Mouse (Mus musculus) ovary, postnatal 10 days (tissue): ENCODE results near the gene G6pc2.

Source experiments
- DNase-seq: peaks from one replicate; pipeline ENCODE4 v3.0.0; 2022; ENCODE audit warnings: low spot score

G6pc2 gene

DNA sequence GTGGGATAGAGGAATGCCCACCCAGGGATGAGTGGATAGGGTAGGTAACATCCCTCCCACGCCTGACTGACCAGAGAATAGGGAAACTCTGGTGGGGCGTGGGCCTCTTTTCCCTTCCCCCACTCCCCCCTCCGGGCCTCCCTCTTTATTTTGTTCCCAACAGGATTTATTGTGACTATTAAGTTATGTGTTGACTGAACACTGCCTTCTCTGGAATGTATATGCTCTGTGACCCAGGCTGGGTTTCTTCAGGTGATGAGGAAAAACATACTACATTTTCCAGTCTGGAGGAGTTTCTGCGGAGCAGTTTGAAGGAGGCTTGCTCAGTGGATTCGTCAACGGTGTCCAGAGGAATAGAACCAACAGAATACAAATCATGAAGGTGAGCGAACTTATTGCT is at the start of gene G6pc2:
TSS of gene G6pc2 (plus strand) at position 301 of the 400 bp plus-strand sequence.
- no peak for DNase-seq

DNA sequence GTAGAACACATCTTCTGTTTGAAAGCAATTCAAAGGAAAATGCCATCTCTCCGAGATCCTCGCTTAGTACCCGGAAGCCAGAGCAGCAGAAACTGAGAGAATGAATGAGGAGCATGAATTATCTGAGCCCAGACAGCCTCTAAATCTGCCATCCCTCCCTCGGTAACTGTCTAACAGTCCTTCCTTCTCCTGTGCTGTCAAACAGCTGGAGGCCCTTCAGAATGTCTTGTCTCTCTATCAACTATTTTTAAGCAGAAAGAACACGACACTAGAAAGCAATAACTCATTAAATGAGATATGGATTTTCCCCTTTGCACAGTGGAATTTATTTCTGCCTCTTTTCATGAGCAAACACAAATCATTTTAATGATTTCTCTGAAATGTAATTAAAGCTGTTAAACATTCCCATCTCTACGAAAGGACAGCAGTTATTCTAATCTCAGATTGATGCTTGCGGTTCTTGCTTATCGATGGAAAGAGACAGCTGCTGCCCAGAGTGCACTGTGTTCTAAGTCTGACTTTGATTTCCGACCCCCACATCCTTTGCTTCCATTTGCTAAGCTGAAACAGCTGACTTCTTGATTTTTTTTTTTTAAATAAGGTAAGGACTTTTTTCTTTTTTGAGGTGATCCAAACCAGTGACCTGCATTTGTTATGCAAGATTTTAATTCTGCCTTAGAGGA is 40.3 kb upstream of the G6pc2 start:
- no peak for DNase-seq

DNA sequence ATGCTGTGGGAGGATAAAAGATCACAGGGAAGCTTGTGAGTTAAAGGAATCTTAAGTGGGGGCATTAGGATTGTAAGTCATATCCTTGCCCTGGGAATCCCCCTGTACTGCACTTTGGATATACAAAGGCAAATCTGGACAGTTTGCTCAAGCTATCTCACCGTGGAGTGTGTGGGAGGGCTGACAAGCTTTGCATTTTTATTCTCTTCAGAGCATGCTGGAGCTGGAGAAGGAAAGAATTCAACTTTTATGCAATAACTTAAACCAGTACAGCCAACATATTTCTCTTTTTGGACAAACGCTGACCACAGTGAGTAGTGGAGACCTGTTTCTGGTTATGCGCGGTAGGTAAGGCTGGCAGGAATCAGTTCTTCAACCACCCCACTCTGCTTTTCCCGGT is 35.6 kb upstream of the G6pc2 start:
- DNase-seq = no peak

DNA sequence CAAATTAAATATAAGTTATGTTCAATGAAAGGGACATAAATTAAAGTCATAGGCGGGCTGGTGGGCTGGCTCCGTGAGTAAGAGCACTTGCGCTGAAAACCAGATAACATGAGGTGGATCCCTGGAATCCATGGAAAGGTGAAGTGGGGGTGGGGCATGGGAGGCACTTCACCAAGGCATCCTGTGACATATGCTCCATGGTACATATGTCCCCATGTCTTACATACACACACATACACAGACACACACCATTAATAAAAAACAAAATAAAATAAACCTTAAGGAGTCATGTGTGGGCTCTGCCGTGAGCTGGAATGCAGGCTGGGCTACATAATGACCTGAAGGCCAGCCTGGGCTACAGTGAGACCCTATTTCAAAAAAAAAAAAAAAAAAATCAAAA is 31.2 kb upstream of the G6pc2 start:
- no peak for DNase-seq

DNA sequence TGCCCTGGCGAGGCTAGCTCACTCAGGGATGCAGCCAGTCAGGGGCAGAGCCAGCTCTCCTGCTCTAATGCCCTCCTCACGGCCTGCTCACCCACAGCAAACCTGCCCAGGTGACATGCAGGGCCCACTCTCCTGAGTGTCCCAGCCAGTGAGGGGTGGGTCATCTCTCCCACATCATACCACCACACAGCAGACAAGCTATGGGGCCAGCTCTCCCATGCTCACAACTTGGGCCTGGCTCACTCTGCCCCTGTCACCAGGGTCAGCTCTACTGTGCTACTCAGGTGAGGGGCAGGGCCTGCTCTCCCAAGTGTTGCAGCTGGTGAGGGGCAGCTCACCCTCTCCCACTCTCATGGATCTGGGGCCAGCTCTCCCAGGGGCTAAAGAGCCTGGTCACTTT is 22.9 kb upstream of the G6pc2 start:
- DNase-seq = no peak

DNA sequence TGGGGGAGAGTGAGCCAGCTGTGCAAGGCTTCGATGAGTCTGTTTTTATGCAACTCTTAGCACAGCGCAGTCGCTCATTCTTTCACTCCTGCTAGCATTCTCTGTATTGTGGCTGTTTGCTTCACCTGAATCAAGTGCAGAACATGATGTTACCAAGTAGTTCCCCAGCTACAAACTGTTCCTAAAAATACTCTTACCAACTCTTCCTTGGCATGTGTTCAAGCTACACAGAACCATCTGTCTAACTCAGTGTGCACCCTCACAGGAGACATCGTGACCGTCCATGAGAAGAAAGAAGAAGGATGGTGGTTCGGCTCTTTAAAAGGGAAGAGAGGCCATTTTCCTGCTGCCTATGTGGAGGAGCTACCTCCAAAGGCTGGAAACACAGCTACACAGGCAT is 22.1 kb upstream of the G6pc2 start:
- no peak for DNase-seq

DNA sequence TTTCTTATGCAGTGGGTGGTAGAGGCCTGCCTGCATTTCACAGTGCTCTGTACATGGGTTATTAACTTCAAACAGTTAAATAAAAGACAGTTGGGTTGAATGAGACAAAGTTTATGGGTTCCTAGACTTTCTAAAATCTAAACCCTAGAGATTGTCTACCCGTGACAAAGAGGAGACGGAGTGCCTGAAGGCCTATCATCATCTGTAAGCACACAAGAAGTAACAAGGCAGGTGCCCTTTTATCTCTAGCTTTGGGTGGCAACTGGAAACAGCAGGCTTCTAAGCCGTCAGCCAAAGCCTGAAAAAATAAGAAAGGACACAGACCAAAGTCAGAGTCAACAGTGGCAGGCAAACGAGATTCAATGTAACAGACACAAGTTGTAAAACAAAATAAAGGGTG is 21.7 kb upstream of the G6pc2 start:
- no peak for DNase-seq

DNA sequence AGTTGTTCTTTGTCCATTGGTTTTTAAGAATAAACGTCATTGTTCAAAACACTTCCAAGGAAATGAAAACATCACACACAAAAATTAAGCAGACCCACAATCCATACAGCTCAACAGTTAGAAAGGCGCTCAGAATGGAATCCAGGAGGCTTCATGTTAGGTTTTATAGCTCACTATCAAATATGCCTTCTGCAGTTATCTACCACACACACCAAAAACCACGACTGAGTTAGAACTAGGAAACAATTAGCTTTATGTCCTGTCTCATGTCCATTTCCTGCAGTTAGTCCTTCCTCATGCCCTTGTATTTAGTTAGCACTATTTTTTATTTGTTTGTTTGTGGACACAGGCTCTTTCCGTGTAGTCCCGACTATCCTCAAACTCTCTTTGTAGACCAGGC is 19.8 kb upstream of the G6pc2 start:
- no peak for DNase-seq

DNA sequence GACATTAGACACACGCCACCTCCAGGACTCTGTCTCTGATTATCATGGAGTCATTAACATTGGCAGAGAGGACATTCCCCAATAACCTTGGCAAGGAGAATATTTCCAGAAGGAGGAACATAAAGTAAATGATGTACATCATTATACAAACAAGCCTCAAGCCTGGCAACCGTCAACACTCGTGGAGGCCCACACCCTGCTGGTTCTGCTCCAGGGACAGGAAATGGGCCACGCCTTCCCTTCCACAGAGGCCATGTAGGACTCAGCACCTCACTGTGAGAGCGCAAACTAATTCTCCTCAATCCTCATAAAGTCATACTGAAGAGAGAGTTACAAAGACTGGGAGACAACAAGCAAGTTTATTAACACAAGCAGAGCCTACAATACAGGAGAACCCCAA is 17.3 kb upstream of the G6pc2 start:
- DNase-seq = no peak

DNA sequence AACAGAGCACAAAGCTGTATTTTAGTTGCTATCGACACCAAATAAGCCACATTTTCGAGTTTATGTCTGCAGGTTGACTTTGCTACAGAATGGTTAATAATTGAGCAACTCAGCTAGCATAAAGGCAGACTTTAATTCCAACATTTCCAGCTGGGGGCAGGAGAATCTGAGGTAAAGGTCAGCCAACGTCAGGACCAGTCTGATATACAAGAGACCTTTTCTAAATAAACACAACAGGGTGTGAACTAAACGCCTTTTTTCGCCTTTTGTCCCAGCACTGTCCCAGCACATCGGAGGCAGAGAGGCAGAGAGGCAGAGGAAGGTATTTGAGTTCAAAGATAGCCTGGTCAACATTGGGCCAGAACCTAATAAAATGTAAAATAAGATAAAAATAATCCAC is 5.7 kb upstream of the G6pc2 start:
- DNase-seq = no peak

DNA sequence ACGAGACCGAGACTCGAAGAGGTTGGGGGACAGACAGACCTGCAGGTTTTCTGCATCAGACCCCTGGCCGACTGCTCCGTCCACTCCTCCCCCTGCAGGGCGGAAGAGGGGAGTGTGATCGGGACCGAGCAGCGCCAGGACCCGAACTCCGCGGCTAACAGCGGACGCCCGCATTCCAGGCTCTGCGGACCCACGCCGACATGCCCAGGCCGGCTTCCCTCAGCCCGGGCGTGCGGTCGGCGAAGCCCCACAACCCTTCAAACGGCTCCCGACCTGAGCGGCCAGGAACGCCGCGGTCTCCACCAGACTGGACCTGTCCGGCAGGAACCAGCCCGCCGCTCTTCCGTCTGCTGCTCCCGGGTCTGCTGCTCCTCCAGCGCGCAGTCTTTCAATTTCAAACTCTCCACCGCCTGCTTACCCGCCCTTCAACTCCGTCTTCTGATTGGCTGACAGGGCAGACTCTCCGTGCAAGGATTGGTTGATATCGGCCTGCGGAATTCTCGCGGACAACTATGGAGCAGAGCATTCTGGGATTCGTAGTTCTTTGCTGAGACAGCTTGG is 5.0 kb upstream of the G6pc2 start, which contains the start of gene Spc25:
TSS of gene Spc25 (minus strand) at position 404 of the 561 bp plus-strand sequence.
- peak; percentile 46 for DNase-seq

DNA sequence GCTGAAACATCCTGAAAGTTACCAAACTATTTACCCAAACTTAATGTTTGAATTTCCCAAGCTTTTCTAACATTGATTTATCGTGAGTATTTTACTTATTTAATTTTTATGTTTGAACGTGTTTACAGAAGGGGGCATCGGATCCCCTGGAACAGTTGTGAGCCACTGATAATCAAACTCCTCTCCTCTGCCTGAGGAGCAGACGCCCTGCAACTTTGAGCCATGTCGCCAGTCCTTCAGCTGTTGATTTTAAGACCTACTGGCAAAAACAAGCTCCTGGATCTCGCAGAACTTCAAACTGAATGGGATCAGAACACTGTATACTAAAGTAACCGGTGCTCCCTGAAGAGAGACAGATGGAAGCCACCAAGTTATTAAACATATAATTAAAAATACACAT is 4.3 kb upstream of the G6pc2 start:
- no peak for DNase-seq

DNA sequence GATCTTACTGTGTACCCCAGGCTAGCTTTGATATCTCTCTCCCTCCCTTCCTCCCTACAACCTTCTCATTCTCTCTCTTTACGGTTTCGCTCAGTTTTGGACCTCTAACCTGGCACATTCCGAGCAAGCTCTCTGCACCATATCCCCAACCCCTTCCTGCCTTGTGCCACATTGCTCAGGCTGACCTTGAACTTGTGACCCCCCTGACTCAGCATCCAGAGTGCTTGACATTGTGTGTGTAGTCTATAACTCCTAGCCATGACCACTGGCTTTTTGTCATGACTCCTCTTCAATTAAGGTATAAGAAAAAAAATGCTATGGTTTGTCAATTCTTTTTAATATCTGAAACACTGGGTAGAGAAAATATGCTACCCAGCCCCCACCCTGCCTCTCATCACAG is 1.2 kb upstream of the G6pc2 start:
- no peak for DNase-seq

DNA sequence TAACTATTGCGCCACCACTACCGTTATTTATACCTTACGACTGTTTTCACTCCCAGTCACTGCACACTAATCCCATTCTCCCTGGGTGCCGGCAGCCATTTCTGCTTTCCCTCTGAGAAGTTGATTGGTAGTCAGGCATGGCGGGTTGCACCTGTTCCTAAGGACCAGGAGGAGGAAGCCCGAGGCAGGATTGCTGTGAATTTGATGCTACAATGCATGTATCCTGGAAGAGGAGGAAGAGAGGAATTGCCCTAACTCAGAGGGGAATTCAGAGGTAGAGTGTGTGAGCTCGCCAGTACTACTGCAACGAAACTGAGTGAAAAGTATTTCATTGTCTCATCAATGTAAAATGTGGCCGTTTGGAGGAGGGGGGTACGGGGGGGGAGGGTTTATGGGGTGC is 1.8 kb downstream of the G6pc2 start:
- DNase-seq = no peak

DNA sequence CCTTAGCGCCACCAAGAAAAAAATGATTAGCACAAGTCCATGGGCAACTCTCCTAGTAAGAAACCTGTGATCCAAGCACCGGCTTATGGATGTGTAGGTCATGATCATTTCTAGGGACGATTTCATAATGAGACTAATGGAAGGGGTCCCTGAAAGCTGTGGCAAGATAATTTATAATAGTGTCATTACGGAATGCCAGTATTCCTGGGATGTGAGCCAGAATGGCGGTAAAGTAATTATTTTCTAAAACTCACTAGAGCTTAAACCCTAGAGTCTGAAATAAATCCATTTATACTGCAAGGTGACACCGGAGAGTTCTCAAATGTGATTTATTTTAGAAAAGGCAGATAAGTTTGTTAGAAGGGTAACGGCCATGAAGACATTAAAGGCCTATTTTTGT is 4.4 kb downstream of the G6pc2 start:
- DNase-seq = no peak

DNA sequence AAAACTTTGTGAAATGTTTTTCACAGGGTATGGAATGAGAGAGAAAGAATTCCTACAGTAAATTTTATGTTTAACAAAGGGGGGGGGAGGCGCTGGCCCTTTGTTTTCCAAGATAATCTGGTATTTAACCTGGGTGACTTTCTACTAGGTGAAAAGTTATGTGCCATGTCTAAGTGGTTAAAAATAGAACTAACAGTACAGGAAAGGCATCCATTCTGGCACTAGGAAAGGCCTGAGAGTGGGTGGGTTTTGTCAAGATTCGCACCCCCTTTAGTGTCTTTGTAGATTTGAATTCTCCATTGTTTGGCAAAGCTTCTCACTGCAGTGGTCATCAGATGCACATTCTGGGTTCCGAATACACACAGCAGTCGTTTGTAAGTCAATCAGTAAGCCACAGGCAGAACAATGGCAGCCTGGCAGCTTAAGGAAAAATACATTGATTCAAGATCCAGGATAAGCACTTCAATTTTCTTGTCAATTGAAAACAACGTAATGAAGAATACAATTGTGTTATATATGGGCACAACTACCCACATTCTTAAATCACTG is 11.1 kb downstream of the G6pc2 start:
- no peak for DNase-seq

DNA sequence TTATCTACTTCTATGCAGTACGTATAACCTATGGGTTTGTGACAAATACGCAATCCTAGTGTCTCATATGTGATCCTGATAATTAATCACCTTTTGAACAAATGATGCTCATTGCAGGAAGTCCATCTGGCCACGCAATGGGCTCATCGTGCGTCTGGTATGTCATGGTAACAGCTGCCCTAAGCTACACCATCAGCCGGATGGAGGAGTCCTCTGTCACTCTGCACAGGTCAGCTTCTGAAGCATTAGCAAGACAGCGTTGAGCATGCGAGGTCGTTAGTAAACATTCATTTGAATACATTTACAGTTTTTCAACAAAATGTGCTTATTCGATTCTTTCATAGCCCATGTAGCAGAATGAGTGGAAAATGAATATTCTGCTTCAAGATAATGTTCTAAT is 11.9 kb downstream of the G6pc2 start:
- no peak for DNase-seq

DNA sequence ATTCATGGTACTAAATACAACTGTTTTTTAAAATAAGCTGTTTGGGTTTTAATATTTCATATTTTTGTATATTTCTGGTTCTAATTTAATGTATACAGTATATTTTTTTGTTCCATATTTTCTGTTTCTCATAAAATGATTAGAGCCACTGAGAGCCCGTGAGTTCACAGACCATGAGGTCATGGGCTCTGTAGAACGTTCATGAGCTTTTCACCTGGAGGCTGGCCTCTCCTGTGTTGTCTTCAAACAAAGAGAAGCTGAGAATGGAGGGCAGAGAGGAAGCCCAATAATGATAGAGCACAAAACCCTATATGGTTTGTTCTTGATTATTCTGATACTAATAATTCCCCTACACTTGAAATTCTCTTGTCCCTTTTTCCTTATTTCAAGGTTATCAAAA is 13.9 kb downstream of the G6pc2 start:
- DNase-seq = no peak

DNA sequence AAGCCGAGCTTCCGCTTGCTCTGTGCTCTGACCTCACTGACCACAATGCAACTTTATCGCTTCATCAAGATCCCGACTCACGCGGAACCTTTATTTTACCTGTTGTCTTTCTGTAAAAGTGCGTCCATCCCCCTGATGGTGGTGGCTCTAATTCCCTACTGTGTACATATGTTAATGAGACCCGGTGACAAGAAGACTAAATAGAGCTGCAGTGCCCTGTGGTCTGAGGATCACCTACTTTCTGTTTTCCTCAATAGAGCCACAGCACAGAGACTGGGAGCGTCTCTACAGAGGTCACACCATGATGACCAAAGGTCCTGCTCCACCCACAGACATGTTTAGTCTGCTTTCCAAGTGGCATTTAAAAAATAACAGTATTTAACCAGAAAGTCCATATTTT is 16.0 kb downstream of the G6pc2 start:
- no peak for DNase-seq

DNA sequence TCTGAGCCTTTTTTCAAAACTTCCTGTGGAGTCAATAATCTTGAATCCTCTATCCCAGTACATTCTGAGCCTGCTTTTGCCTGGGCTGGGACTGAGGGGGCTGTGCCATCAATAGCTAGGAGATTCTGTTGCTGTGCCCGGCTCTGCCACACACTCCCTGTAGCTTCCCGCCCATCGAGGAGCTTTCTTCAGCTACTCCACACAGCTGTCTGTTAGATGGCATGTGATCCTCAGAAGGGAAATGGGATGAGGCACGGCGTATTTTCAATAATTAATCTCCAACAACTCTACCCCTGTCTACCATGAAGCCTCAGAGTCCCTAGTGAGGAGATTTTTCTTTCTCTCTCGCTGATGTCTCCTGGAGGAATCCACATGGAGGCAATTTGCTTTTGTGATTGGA is 17.8 kb downstream of the G6pc2 start:
- no peak for DNase-seq

DNA sequence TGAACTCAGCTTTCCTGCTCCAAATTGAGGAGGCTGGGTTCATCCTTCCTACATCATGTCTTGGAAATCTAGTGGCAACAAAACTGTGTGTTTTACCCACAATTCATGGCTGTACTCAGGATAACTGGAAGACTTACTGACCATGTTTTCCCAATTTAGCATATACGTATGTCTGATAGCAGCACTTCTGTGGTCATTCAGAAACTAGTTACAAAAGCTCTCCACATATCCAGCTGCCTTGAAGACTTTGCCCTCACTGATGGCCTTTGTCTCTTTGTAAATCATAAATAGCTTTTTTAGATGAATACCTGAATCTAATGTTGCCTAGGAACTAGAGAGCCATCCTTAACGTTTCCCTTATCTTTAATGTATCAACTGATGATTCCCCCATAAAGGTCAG is 19.3 kb downstream of the G6pc2 start:
- DNase-seq = no peak

DNA sequence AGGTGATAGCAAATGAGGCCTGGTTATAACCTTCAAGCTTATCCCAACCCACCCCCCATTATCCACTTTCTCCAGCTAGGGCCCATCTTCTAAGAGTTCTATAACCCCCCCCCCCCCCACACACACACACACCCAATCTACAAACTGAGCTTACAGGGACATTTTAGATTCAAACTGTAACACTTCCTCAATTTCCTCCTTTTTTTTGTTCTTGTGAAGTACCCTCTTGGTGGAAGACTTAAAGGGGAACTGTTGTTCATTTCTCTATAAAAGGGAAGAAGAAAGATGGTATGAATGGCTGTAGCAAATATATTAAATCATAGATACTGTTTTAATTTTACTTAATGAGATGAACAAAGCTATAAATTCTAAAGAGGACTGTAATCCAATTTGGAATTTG is 21.2 kb downstream of the G6pc2 start:
- DNase-seq = no peak

DNA sequence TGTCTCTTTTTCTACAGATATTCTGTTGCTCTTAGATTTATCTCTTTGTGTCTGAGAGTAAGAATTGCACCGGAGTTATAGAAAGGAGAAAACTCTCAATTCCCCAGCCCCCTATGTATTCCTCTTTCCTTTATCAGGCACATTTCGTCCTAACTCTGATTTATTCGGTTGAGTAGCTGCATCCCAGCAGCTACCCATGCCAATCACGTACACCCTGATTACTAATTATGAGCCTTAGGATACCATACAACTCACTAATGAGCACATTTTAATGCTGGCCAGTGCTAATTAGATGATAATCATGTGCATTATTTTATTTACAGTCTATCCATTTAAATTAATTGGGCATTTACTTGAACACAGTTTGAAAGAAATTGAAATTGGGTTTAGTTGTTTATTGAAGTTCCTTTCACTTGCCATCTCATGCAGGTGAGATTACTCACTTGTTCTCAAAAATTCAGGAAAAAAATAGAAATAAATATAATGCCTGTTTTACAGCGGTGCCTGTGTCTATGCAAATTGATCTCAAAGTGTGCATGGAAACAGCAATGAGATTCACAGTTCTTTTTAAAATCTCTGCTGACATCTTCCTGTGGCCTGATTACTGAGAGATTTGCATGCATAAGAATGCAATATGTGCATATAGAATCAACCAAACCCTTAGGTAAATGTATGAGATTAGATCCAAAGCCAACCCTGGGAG is 24.3 kb downstream of the G6pc2 start:
- no peak for DNase-seq
